Mouse (Mus musculus) small intestine, adult 2 months (tissue): ENCODE measurements around the gene Gm20388. TPM values are rescaled to one million over a fixed set of nuclear protein-coding genes. Genes with fewer than 3 reads are reported as not detected.

ENCODE experiments used
- H3K27ac ChIP-seq: fragments of 200-500 bp; 2 replicates; pipeline ENCODE4 v1.5.1; 2012; ENCODE audit warnings: low read depth, low read length, control low read depth, inconsistent platforms; ENCODE audit not compliant: insufficient read depth
- H3K27me3 ChIP-seq: fragments of 200-500 bp; 2 replicates; pipeline ENCODE4 v1.6.1; 2012; ENCODE audit warnings: mild to moderate bottlenecking, moderate library complexity, low read length, inconsistent platforms; ENCODE audit not compliant: control insufficient read depth, insufficient read depth
- H3K36me3 ChIP-seq: fragments of 200-500 bp; 2 replicates; pipeline ENCODE4 v1.6.1; 2012; ENCODE audit warnings: mild to moderate bottlenecking, low read length, control low read depth, inconsistent platforms; ENCODE audit not compliant: control insufficient read depth, insufficient read depth
- H3K4me1 ChIP-seq: fragments of 200-500 bp; 2 replicates; pipeline ENCODE4 v1.6.1; 2012; ENCODE audit warnings: low read length, inconsistent platforms, mixed read lengths; ENCODE audit not compliant: control insufficient read depth, insufficient read depth, insufficient read length
- H3K4me3 ChIP-seq: fragments of 200-500 bp; 2 replicates; pipeline ENCODE4 v1.5.1; 2012; ENCODE audit warnings: low read depth, mild to moderate bottlenecking, control low read depth, inconsistent platforms, low read length, moderate library complexity
- CTCF ChIP-seq: fragments of 200-500 bp; IDR thresholded peaks from 2 replicates; pipeline ENCODE4 v1.5.1; 2012; ENCODE audit warnings: low read depth, mild to moderate bottlenecking, control low read depth, inconsistent platforms, low read length, moderate library complexity, mixed read lengths; ENCODE audit not compliant: insufficient replicate concordance, insufficient read length; ENCODE audit errors: extremely low read depth
- POLR2A ChIP-seq: fragments of 200-500 bp; IDR thresholded peaks from 2 replicates; pipeline ENCODE4 v1.6.1; 2012; ENCODE audit warnings: low read depth, mild to moderate bottlenecking, control low read depth, inconsistent platforms, low read length, moderate library complexity
- WGBS: fragments of 180-500 bp; shearing (Covaris S2); methylation state at CpG from one replicate; pipeline ENCODE4 v1.1.7; 2018; 5-methylcytosine and 5-hydroxymethylcytosine counted together
- polyA plus RNA-seq: library from polyadenylated mRNA; depleted of rRNA; stranded (reverse); fragments of >200 nt; gene quantifications from 2 replicates; pipeline ENCODE4 v1.2.3, GENCODE M21; 2012

Gene Gm20388
- polyA plus RNA-seq, 1 experiment = 37.3 TPM

GRCm38 (mm10) chr8:121683083-121683832 lies 1772.6 kb downstream of the Gm20388 start:
- 66% methylated on average over 10 of the region's 10 CpGs for WGBS
- H3K27ac ChIP-seq = no peak overlapping the region
- H3K4me3 ChIP-seq = no peak overlapping the region
- H3K27me3 ChIP-seq = no peaks in the 10 kb centered on the region
- TF ChIP-seq POLR2A = no peak
- no peak for TF ChIP-seq CTCF
- no peaks in the 10 kb centered on the region for H3K36me3 ChIP-seq
- no peaks in the 10 kb centered on the region for H3K4me1 ChIP-seq

DNA sequence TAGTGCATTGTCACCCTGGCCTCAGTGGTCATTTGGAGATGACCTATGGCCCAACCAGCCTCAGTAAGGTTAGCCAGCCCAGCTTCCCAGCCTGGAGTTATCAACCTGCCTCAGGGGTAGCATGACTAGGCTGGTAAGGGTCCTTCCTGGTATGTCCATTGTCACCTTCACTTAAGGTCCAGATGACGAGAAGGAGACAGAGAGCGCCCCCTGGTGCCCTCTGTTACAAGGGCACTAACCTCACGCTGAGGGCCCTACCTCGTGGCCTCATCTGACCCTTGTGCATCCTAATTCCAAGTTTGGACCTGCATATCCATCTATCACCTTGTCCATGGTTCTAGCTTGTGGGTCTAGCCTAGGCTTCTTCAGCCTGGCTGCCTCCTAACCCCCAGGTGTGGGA lies 1774.8 kb downstream of the Gm20388 start:
- Histone ChIP-seq H3K27ac (no peak overlapping the region), H3K4me3 (no peak overlapping the region), H3K36me3 (no peaks in the 10 kb centered on the region), H3K27me3 (no peaks in the 10 kb centered on the region), H3K4me1 (no peaks in the 10 kb centered on the region)
- WGBS = 4% methylated on average over 4 of the region's 4 CpGs
- TF ChIP-seq CTCF (peak; percentile 80; the same call in 1 of the 2 replicates), POLR2A (no peak)

GRCm38 (mm10) chr8:121687455-121688161 lies 1777.0 kb downstream of the Gm20388 start:
- TF ChIP-seq CTCF (no peak), POLR2A (no peak)
- H3K4me3 ChIP-seq = no peak overlapping the region
- H3K36me3 ChIP-seq = no peaks in the 10 kb centered on the region
- H3K27me3 ChIP-seq = no peaks in the 10 kb centered on the region
- no peak overlapping the region for H3K27ac ChIP-seq
- no peaks in the 10 kb centered on the region for H3K4me1 ChIP-seq
- WGBS = 60% methylated on average over 14 of the region's 14 CpGs

DNA sequence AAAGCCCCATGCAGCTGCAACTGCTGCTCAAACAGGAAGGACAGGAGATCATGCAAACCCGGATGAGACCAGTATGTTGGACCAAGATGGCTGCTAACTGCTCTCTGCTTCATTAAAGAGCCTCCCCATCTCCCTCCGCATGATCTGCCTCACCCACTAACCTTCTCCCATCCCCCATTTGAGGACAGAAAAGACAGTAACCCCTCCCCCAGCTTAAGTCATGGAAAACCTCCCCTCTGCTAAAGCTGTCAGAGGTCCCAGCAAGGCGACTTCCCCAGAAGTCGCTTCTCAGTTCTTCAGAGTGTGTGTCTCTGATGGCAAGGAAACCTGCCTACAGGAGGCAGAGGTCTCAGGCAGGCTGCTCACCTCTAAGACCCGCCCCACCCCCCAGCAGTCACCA lies 1777.9 kb downstream of the Gm20388 start:
- H3K36me3 ChIP-seq = no peaks in the 10 kb centered on the region
- no peak overlapping the region for H3K27ac ChIP-seq
- H3K4me3 ChIP-seq = no peak overlapping the region
- no peak for TF ChIP-seq CTCF
- H3K27me3 ChIP-seq = no peaks in the 10 kb centered on the region
- WGBS = 44% methylated on average over 5 of the region's 5 CpGs
- no peaks in the 10 kb centered on the region for H3K4me1 ChIP-seq

GRCm38 (mm10) chr8:121694453-121694852 lies 1783.8 kb downstream of the Gm20388 start:
- no peak for TF ChIP-seq POLR2A
- peak; percentile 77; the same call in 1 of the 2 replicates for TF ChIP-seq CTCF
- Histone ChIP-seq H3K27ac (no peak overlapping the region), H3K27me3 (no peaks in the 10 kb centered on the region), H3K4me3 (no peak overlapping the region), H3K36me3 (no peaks in the 10 kb centered on the region), H3K4me1 (no peaks in the 10 kb centered on the region)
- WGBS = 54% methylated on average over 4 of the region's 4 CpGs

GRCm38 (mm10) chr8:121695585-121696184 lies 1785.0 kb downstream of the Gm20388 start:
- TF ChIP-seq CTCF (no peak), POLR2A (no peak)
- Histone ChIP-seq H3K36me3 (no peaks in the 10 kb centered on the region), H3K4me3 (no peak overlapping the region), H3K4me1 (no peaks in the 10 kb centered on the region), H3K27ac (no peak overlapping the region), H3K27me3 (no peaks in the 10 kb centered on the region)
- WGBS = 50% methylated on average over 6 of the region's 6 CpGs
